Comparison of ENCODE assay signal across 8 mouse cellular contexts in the genomic region with DNA sequence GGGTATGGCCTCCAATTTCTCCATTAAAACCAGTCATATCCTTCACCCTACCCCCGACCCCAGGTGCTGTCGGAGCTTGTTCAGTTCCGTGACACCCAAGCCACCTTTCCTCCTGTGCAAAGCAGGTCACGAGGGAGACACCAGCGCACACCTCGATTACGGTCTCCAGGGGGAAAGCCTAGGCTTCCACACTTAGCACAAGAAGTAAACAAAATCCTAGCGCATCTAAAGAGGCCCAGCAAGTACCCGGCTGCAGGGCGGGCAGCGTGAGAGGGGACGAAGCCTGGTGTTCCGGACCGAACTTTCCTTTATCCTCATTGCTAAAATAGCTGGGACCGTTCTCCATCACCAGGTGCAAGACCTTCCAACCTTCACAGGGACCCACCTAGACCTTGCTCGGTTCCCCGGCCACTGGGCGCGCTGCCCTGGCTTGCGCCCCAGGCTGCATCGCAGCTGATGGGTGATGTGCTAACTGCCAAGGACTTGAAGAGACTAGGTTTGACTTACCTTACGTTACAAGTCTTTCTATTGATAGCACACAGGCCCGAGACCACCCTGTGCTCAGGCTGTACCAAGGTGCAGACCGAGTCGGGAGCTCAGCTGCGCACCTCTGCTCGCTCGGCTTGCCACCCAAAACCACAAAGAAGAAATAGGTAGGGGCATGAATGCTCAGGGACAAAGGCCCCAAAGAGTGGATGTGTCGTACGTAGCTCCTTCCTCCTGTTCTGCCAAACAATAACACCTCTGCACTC. TPM values are rescaled to one million over a fixed set of nuclear protein-coding genes. Genes with fewer than 3 reads are reported as not detected.
A peak's percentile ranks its signal among the peaks of the same experiment; 100 is the strongest.
DNase-seq lines count a peak whose midpoint lies in the region; ATAC-seq and TF ChIP-seq lines count a peak whose summit lies in the region.

No protein-coding gene starts in this region.

- peak overlapping the region; percentile 85 for H3K27ac ChIP-seq in thymus, adult 2 months (ENCODE audit: control insufficient read depth, insufficient read depth, low read length)
- peak overlapping the region; percentile 89 to 92 for H3K27ac ChIP-seq in heart, embryonic 14.5 days (replicated peaks in 1 of 2; ENCODE audit: control insufficient read depth in 1 of 2, insufficient read depth in 1 of 2, low read depth in 2 of 2, low read length in 2 of 2)

- peak overlapping the region; percentile 75 for H3K4me2 ChIP-seq in heart, embryonic 14.5 days (ENCODE audit: low read length)

- no peaks in the 10 kb centered on the region for H3K9me3 ChIP-seq in heart, embryonic 14.5 days (ENCODE audit: control insufficient read depth, low read length)

- H3K27me3 ChIP-seq in thymus, adult 2 months (ENCODE audit: control insufficient read depth, insufficient read depth, low read length) = no peaks in the 10 kb centered on the region
- H3K27me3 ChIP-seq in heart, embryonic 14.5 days (ENCODE audit: control insufficient read depth, insufficient read depth, low read length) = peaks cover 11% of the 10 kb centered on the region; the same call in 1 of the 2 replicates

- TF ChIP-seq POLR2A in thymus, adult 2 months (IDR thresholded peaks at IDR 0.05; ENCODE audit: control insufficient read depth, extremely low read depth, insufficient read depth, low read length, poor library complexity) = no peak

- H3K9ac ChIP-seq in heart, embryonic 14.5 days (ENCODE audit: low read length) = peak overlapping the region; percentile 85

- DNase-seq in thymus, adult 2 months = peak; percentile 22
- no peak for DNase-seq in thymus, postnatal 25 days
- peak; percentile 31 to 50 for DNase-seq in cerebellum, postnatal 36 days
- DNase-seq in layer of hippocampus, adult 9-11 months = peak; percentile 26
- DNase-seq in thymus, postnatal 14 days = peak; percentile 68
- DNase-seq in gastrocnemius, adult 18-20 months (ENCODE audit: low spot score) = no peak

- H3K4me1 ChIP-seq in thymus, adult 2 months (replicated peaks; ENCODE audit: control insufficient read depth, insufficient read depth, low read length) = peaks cover 54% of the 10 kb centered on the region
- H3K4me1 ChIP-seq in heart, embryonic 14.5 days (ENCODE audit: control insufficient read depth in 2 of 2, insufficient read depth in 2 of 2, low read length in 2 of 2) = peaks cover 14 to 29% of the 10 kb centered on the region in 2 experiments

- H3K36me3 ChIP-seq in thymus, adult 2 months (ENCODE audit: control insufficient read depth, insufficient read depth, low read length) = peaks cover 9% of the 10 kb centered on the region
- H3K36me3 ChIP-seq in heart, embryonic 14.5 days (ENCODE audit: control insufficient read depth, insufficient read depth, low read length) = peaks cover 31% of the 10 kb centered on the region

- WGBS in thymus, adult 2 months = 21% methylated on average over 30 of the region's 30 CpGs
- under 1% methylated on average over 30 of the region's 30 CpGs for WGBS in heart, embryonic 14.5 days

- TF ChIP-seq CTCF in thymus, adult 2 months (IDR thresholded peaks at IDR 0.05; ENCODE audit: borderline replicate concordance, control insufficient read depth, extremely low read depth, insufficient read depth, low read length, poor library complexity) = no peak

- ATAC-seq in heart, embryonic 14.5 days (ENCODE audit: insufficient number of reproducible peaks, insufficient read depth, low FRiP score, low read depth) = peak; percentile 20; the same call in 1 of the 2 replicates
- peak; percentile 15 for ATAC-seq in megakaryocyte-erythroid progenitor cell, adult 5-6 weeks (replicated peaks; ENCODE audit: low FRiP score, low TSS enrichment, poor library complexity, severe bottlenecking)

- peak overlapping the region; percentile 93 for H3K4me3 ChIP-seq in thymus, adult 2 months (ENCODE audit: control insufficient read depth, insufficient read depth, low read length)
- H3K4me3 ChIP-seq in heart, embryonic 14.5 days (ENCODE audit: control insufficient read depth in 1 of 2, insufficient read depth in 1 of 2, low read depth in 1 of 2, low read length in 2 of 2) = peak overlapping the region; percentile 70 to 76

RNA-seq across cellular contexts. Expression of gene Ldhb, which starts 0.5 kb away (rescaled TPM):
- polyA plus RNA-seq in thymus, adult 2 months (2012; rRNA removed) = 394 and 525 TPM in 2 replicates
- 1,520 and 1,540 TPM in 2 replicates for polyA plus RNA-seq in heart, embryonic 14.5 days (2014; fragmentation: Nextera tagmentation; extraction: Ambion mirVana)
- total RNA-seq in megakaryocyte-erythroid progenitor cell, adult 5-6 weeks (2014; fragmentation: Nextera tagmentation) = 6.7 and 20.9 TPM in 2 replicates
- 1.1 and 2.1 TPM in 2 replicates for total RNA-seq in megakaryocyte-erythroid progenitor cell, adult 5-6 weeks (2017)
- total RNA-seq in gastrocnemius, adult 18-20 months (2021) = 100 to 1,000 TPM; 379 to 613 TPM

RNA-seq across cellular contexts. Expression of gene Gys2, which starts 34.3 kb away (rescaled TPM):
- polyA plus RNA-seq in thymus, adult 2 months (2012; rRNA removed) = 0.74 and 1.1 TPM in 2 replicates
- polyA plus RNA-seq in heart, embryonic 14.5 days (2014; fragmentation: Nextera tagmentation; extraction: Ambion mirVana) = not detected in 2 replicates
- total RNA-seq in megakaryocyte-erythroid progenitor cell, adult 5-6 weeks (2014; fragmentation: Nextera tagmentation) = not detected in 2 replicates
- not detected in 2 replicates for total RNA-seq in megakaryocyte-erythroid progenitor cell, adult 5-6 weeks (2017)
- under 1 TPM in 1 of 2 experiments, not detected in 1; 0.21 TPM for total RNA-seq in gastrocnemius, adult 18-20 months (2021)

Comparison
In these comparisons a context has a peak if more than half of its experiments do, and no peak if none do; other contexts are left out.
1. DNase-seq: peak in thymus, adult 2 months (single experiment), cerebellum, postnatal 36 days (2 of 2), layer of hippocampus, adult 9-11 months (single experiment) and thymus, postnatal 14 days (single experiment); none in thymus, postnatal 25 days (single experiment) and gastrocnemius, adult 18-20 months (single experiment).
2. RNA of gene Ldhb, which starts 0.5 kb away (total RNA-seq): 379 to 613 TPM in gastrocnemius, adult 18-20 months; 1.1 to 20.9 TPM in megakaryocyte-erythroid progenitor cell, adult 5-6 weeks; every median in the first group is over 10 times any median in the second.